Mouse (Mus musculus) midbrain, embryonic 12.5 days (tissue): ENCODE results near the gene Arhgef2. TPM values are rescaled to one million over a fixed set of nuclear protein-coding genes. Genes with fewer than 3 reads are reported as not detected.

ENCODE experiments used
- polyA plus RNA-seq: library from polyadenylated mRNA; unstranded; fragments of >200 nt; fragmentation: Nextera tagmentation; extraction: Ambion mirVana; gene quantifications from 2 replicates; pipeline ENCODE4 v1.2.1, GENCODE M21; 2016

The Arhgef2 gene
- polyA plus RNA-seq, 1 experiment from 2014 or later, result 143 TPM

Other genes starting within 250 kb of the Arhgef2 start
- 0.82 and 0.89 TPM in 2 replicates for gene Paqr6, start 241.4 kb upstream of the Arhgef2 start, polyA plus RNA-seq
- 0.10 TPM in 1 of 2 replicates, not detected in the other for gene Bglap3, start 233.2 kb upstream of the Arhgef2 start, polyA plus RNA-seq
- gene Bglap2, start 227.3 kb upstream of the Arhgef2 start, polyA plus RNA-seq, result not detected in 2 replicates
- gene Bglap, start 221.5 kb upstream of the Arhgef2 start, polyA plus RNA-seq, result not detected in 2 replicates
- 100.0 and 101 TPM in 2 replicates for gene Pmf1, start 195.6 kb upstream of the Arhgef2 start, polyA plus RNA-seq
- 23.6 and 24.6 TPM in 2 replicates for gene Slc25a44, start 180.8 kb upstream of the Arhgef2 start, polyA plus RNA-seq
- 19.3 and 20.3 TPM in 2 replicates for gene Sema4a, start 144.8 kb upstream of the Arhgef2 start, polyA plus RNA-seq
- gene Lmna, start 96.0 kb upstream of the Arhgef2 start, polyA plus RNA-seq, result 34.3 and 42.8 TPM in 2 replicates
- gene Mex3a, start 73.6 kb upstream of the Arhgef2 start, polyA plus RNA-seq, result 47.8 and 49.9 TPM in 2 replicates
- gene Rab25, start 57.7 kb upstream of the Arhgef2 start, polyA plus RNA-seq, result 0.21 and 0.47 TPM in 2 replicates
- 137 and 152 TPM in 2 replicates for gene Lamtor2, start 52.9 kb upstream of the Arhgef2 start, polyA plus RNA-seq
- 64.7 and 71.2 TPM in 2 replicates for gene Ubqln4, start 52.2 kb upstream of the Arhgef2 start, polyA plus RNA-seq
- gene Ssr2, start 30.1 kb upstream of the Arhgef2 start, polyA plus RNA-seq, result 132 and 137 TPM in 2 replicates
- gene Rxfp4, start 47.2 kb downstream of the Arhgef2 start, polyA plus RNA-seq, result not detected in 2 replicates
- gene Khdc4, start 79.8 kb downstream of the Arhgef2 start, polyA plus RNA-seq, result 122 and 123 TPM in 2 replicates
- 43.6 and 44.7 TPM in 2 replicates for gene Rit1, start 110.9 kb downstream of the Arhgef2 start, polyA plus RNA-seq
- 200 and 205 TPM in 2 replicates for gene Syt11, start 169.2 kb downstream of the Arhgef2 start, polyA plus RNA-seq
- gene Gon4l, start 229.3 kb downstream of the Arhgef2 start, polyA plus RNA-seq, result 18.9 and 19.8 TPM in 2 replicates